Mouse (Mus musculus) left cerebral cortex, postnatal 14 days (tissue): ENCODE measurements around the gene Parp1. TPM values are rescaled to one million over a fixed set of nuclear protein-coding genes. Genes with fewer than 3 reads are reported as not detected.
A peak's percentile ranks its signal among the peaks of the same experiment; 100 is the strongest.
"Not testable (repeated sequence)": the region's sequence is repeated elsewhere in the genome, so short reads cannot be mapped to it uniquely, and the experiment has no call there.

Experiments used
- DNase-seq, 2 experiments: peaks; one replicate each; pipeline ENCODE4 v3.0.0; 2021 to 2022; ENCODE audit warnings: low spot score in 2 of 2, mixed read lengths in 1 of 2
- intact Hi-C: fragments of 180-260 bp; cut with DNase I; formaldehyde crosslinking; loops from one replicate; pipeline ENCODE4 v1.15.1; 2025
- microRNA-seq, 2 experiments: library from miRNA; unstranded; fragments of <30 nt; microRNA quantifications; one replicate each; pipeline ENCODE4 v1.2.0; 2022
- total RNA-seq, 2 experiments: library from RNA; stranded (reverse); gene quantifications; 2 replicates each; pipeline ENCODE4 v1.2.3; 2021

Gene Parp1
- total RNA-seq, 2 experiments from 2014 or later, result 102 to 109 TPM

GRCm38 (mm10) chr1:180606796-180607577 is 38.3 kb downstream of the Parp1 start:
- intact Hi-C loops, result no loop called here
- peak in 1 of 2 experiments; percentile 34 for DNase-seq

- intact Hi-C loops, result no loop called here
Observed at GRCm38 (mm10) chr1:180607578-180607879, 38.8 kb downstream of the Parp1 start.

GRCm38 (mm10) chr1:180611842-180612241 is 43.1 kb downstream of the Parp1 start:
- DNase-seq, intact Hi-C loops: not testable (repeated sequence)

More at GRCm38 (mm10) chr1:180607578-180607879, 38.8 kb downstream of the Parp1 start:
- no peak for DNase-seq

- intact Hi-C loops, result no loop called here
- no peak for DNase-seq
Observed at GRCm38 (mm10) chr1:180616762-180617161, 48.0 kb downstream of the Parp1 start.

GRCm38 (mm10) chr1:180622389-180622788 is 53.7 kb downstream of the Parp1 start:
- no peak for DNase-seq
- intact Hi-C loops, result no loop called here

GRCm38 (mm10) chr1:180623911-180624310 is 55.2 kb downstream of the Parp1 start:
- intact Hi-C loops, result no loop called here

GRCm38 (mm10) chr1:180626141-180626540 is 57.4 kb downstream of the Parp1 start:
- intact Hi-C loops, result no loop called here
- no peak for DNase-seq

More at GRCm38 (mm10) chr1:180623911-180624310, 55.2 kb downstream of the Parp1 start:
- no peak for DNase-seq

GRCm38 (mm10) chr1:180637796-180638195 is 69.1 kb downstream of the Parp1 start:
- DNase-seq, intact Hi-C loops: not testable (repeated sequence)

GRCm38 (mm10) chr1:180639416-180640401 is 71.0 kb downstream of the Parp1 start:
- intact Hi-C loops, result loop anchor here (5.0 kb wide), 1 partner anchor 88 kb away; the partner anchor contains the start of gene Acbd3
- DNase-seq, result no peak

- intact Hi-C loops, result loop anchor here (5.0 kb wide), 1 partner anchor 87 kb away; the partner anchor contains the start of gene Acbd3
- DNase-seq, result peak; percentile 18 to 23
Observed at GRCm38 (mm10) chr1:180640605-180641125, 71.9 kb downstream of the Parp1 start.

GRCm38 (mm10) chr1:180641137-180641517 is 72.4 kb downstream of the Parp1 start, which contains the start of gene Lin9:
Gene Lin9 (plus strand): TSS chr1:180641150.
- DNase-seq, result peak; percentile 86 to 91
- intact Hi-C loops, result loop anchor here (5.0 kb wide), 1 partner anchor 86 kb away; the partner anchor contains the start of gene Acbd3

- intact Hi-C loops, result loop anchor here (5.0 kb wide), 1 partner anchor 86 kb away; the partner anchor contains the start of gene Acbd3
- DNase-seq, result peak in 1 of 2 experiments; percentile 2
Observed at GRCm38 (mm10) chr1:180641518-180642227, 72.9 kb downstream of the Parp1 start.

- DNase-seq, result no peak
- intact Hi-C loops, result loop anchor here (5.0 kb wide), 1 partner anchor 85 kb away; the partner anchor contains the start of gene Acbd3
Observed at GRCm38 (mm10) chr1:180642228-180642564, 73.5 kb downstream of the Parp1 start.

Small RNAs within 50 kb of the gene (microRNA-seq; reads per million reads assigned to microRNA genes)
- 0 to 0.26 reads per million in 2 experiments for gene Mir6904

Other genes with a start within 250 kb of the Parp1 start
- 10 to 100 TPM; 14.0 to 14.3 TPM for gene Itpkb, start 238.4 kb upstream of the Parp1 start, total RNA-seq
- 100 to 1,000 TPM; 146 to 150 TPM for gene Stum, start 85.4 kb upstream of the Parp1 start, total RNA-seq
- gene Lin9, start 72.2 kb downstream of the Parp1 start, total RNA-seq, result 1 to 10 TPM; 3.3 to 3.7 TPM
- gene Mixl1, start 128.1 kb downstream of the Parp1 start, total RNA-seq, result not detected
- gene Acbd3, start 157.1 kb downstream of the Parp1 start, total RNA-seq, result 10 to 100 TPM; 29.0 to 30.2 TPM
- 100 to 1,000 TPM; 361 to 401 TPM for gene H3f3a, start 245.0 kb downstream of the Parp1 start, total RNA-seq